Mouse (Mus musculus): ENCODE data around the gene Eml5. TPM values are rescaled to one million over a fixed set of nuclear protein-coding genes. Genes with fewer than 3 reads are reported as not detected.

Gene Eml5
- 28.2 and 42.5 TPM in 2 replicates for total RNA-seq (2014; rRNA removed)
- 3.0 and 8.2 TPM in 2 replicates for polyA plus RNA-seq (2015; fragmentation: Nextera tagmentation; extraction: Ambion mirVana)

DNA sequence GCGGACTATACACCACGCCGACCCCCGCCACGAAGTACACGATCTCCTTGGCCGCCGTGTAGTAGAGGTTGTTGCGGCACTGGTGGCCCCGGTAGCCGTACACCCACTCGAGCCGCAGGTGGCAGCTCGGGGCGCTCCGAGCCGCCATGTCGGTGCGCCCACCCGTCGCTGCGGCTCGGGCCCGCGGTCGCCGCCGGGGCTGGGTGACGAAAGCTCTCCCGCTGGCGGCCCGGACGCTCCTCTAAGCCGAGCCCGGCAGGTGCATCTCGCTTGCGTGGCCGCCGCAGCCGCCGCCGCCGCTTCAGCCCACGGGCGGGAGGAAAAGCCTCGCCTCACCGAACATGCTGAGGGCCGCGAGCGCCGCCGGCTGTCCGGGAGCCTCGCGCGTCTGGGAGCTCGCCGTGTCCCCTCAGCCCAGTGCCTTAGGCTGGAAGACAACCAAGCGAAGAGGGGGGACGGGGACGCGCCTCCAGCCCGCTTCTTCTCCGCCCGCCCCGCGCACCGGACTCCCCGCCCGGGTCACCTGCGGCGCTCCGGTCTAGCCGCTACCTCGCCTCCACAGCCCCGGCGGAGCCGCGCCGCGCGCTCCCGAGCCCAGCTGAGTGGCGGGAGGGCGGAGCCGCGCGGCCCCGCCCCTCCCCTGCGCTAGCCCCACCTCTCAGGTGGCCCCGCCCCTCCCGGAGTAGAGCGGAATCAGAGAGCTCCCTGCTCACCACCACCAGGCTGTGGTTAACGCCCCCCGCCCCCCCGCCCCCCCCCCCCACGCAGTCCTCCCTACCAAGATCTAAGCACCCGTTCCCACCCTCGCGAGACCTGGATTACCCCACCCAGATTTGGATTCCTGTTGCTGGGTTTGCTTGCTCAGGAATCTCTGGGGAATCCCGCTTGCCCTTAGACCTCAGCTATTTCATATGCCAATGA lies at the start of gene Eml5:
TSS of gene Eml5 (minus strand) at position 604 of the 921 bp plus-strand sequence.
- H3K9ac ChIP-seq = peak within 1 kb of the TSS; percentile 80
- no peaks in the 10 kb centered on the region for H3K9me3 ChIP-seq (ENCODE audit: low read length)
- DNase-seq (peak; percentile 91), ATAC-seq (peak; percentile 94)
- H3K4me1 ChIP-seq (ENCODE audit: insufficient read depth) = 0 out of 2 replicates have a peak, but pooled peaks cover 3% of the 10 kb centered on the region
- H3K4me3 ChIP-seq (ENCODE audit: low read depth, low read length) = peak within 1 kb of the TSS; percentile 88
- no peaks in the 10 kb centered on the region for H3K36me3 ChIP-seq (ENCODE audit: insufficient read depth)
- no peaks in the 10 kb centered on the region for H3K27me3 ChIP-seq (ENCODE audit: insufficient read depth, low read length)
- TF ChIP-seq CTCF (IDR thresholded peaks at IDR 0.05; ENCODE audit: low read depth) = peak; percentile 36
- WGBS = 2% methylated on average over 86 of the region's 101 CpGs
- peak within 1 kb of the TSS; percentile 65 for H3K4me2 ChIP-seq (ENCODE audit: low read depth)
- peak within 1 kb of the TSS; percentile 83 for H3K27ac ChIP-seq (ENCODE audit: low read depth, low read length)

DNA sequence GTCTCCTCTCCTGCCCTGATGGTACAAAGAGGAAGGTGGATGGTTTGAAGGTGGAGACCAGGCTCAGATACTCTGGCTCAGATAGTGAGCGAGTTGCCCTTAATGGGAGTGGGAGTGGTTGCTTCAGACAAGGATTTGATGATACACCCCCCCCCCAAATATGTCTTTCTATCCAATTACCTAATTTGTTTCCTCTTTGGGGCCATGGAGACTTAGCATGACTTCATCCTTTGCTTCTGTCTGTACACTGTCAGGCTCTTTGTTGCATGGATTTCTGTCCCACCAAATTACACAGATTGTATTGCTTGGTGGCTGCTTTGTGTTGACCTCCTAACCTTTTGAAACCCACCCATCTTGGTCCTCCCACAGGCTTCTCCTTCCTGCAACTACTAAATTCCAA lies 31.6 kb upstream of the Eml5 start:
- DNase-seq = no peak
- no peak for TF ChIP-seq CTCF (IDR thresholded peaks at IDR 0.05; ENCODE audit: low read depth)
- H3K36me3 ChIP-seq (ENCODE audit: insufficient read depth) = no peaks in the 10 kb centered on the region
- H3K4me1 ChIP-seq (ENCODE audit: insufficient read depth) = no peaks in the 10 kb centered on the region
- 100% methylated on average over 1 of the region's 1 CpGs for WGBS
- no peaks in the 10 kb centered on the region for H3K9me3 ChIP-seq (ENCODE audit: low read length)
- H3K27me3 ChIP-seq (ENCODE audit: insufficient read depth, low read length) = no peaks in the 10 kb centered on the region
- no peak overlapping the region for H3K4me2 ChIP-seq (ENCODE audit: low read depth)
- no peak overlapping the region for H3K27ac ChIP-seq (ENCODE audit: low read depth, low read length)
- no peak overlapping the region for H3K4me3 ChIP-seq (ENCODE audit: low read depth, low read length)
- ATAC-seq = no peak
- no peak overlapping the region for H3K9ac ChIP-seq

DNA sequence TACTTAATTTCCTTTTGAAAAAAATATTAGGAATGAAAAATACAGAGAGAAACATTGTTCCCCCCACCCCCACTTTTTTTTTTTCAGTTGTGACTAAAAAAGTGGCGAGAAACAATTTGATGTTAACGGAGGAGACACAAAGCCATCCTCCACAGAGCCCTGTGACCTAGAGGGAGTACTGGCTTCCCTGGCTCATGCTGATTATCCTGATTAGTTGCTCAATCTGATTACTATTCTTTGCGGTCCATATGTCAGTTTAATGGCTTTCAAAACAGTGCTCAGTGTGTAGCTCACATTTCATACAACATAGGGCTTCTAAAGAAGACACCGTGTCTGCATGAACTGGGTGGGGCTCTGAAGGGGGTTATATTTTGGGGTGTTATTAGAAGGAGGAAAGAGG lies 31.2 kb upstream of the Eml5 start:
- Histone ChIP-seq H3K9me3 (ENCODE audit: low read length) (no peaks in the 10 kb centered on the region), H3K4me1 (ENCODE audit: insufficient read depth) (no peaks in the 10 kb centered on the region), H3K36me3 (ENCODE audit: insufficient read depth) (no peaks in the 10 kb centered on the region), H3K4me2 (ENCODE audit: low read depth) (no peak overlapping the region), H3K4me3 (ENCODE audit: low read depth, low read length) (no peak overlapping the region), H3K27me3 (ENCODE audit: insufficient read depth, low read length) (no peaks in the 10 kb centered on the region), H3K9ac (no peak overlapping the region), H3K27ac (ENCODE audit: low read depth, low read length) (no peak overlapping the region)
- 79% methylated on average over 4 of the region's 4 CpGs for WGBS
- TF ChIP-seq CTCF (IDR thresholded peaks at IDR 0.05; ENCODE audit: low read depth) = no peak
- ATAC-seq = no peak
- DNase-seq = no peak

DNA sequence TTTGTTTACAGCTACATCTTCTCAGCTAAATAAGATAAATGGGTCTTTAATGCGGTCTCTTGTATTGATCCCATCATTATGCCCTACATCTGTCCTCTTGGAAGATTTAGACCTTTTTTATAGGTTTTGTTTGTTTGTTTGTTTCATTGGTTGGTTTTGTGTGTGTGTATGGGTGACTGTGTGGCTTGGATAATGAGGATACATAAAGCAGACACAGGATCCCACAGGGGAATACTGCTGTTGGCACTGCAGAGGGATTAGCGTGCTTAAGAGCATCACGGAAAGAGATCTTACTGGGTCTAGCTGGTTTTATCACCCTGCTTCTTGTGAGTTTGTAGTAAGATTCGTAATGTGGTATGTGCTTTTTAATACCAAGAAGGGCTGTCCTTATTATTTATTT lies 29.9 kb upstream of the Eml5 start:
- no peaks in the 10 kb centered on the region for H3K4me1 ChIP-seq (ENCODE audit: insufficient read depth)
- no peak for TF ChIP-seq CTCF (IDR thresholded peaks at IDR 0.05; ENCODE audit: low read depth)
- H3K27me3 ChIP-seq (ENCODE audit: insufficient read depth, low read length) = no peaks in the 10 kb centered on the region
- DNase-seq (no peak), ATAC-seq (no peak)
- 80% methylated on average over 4 of the region's 4 CpGs for WGBS
- no peaks in the 10 kb centered on the region for H3K9me3 ChIP-seq (ENCODE audit: low read length)
- no peak overlapping the region for H3K4me3 ChIP-seq (ENCODE audit: low read depth, low read length)
- H3K9ac ChIP-seq = no peak overlapping the region
- no peaks in the 10 kb centered on the region for H3K36me3 ChIP-seq (ENCODE audit: insufficient read depth)
- H3K27ac ChIP-seq (ENCODE audit: low read depth, low read length) = no peak overlapping the region
- H3K4me2 ChIP-seq (ENCODE audit: low read depth) = no peak overlapping the region

DNA sequence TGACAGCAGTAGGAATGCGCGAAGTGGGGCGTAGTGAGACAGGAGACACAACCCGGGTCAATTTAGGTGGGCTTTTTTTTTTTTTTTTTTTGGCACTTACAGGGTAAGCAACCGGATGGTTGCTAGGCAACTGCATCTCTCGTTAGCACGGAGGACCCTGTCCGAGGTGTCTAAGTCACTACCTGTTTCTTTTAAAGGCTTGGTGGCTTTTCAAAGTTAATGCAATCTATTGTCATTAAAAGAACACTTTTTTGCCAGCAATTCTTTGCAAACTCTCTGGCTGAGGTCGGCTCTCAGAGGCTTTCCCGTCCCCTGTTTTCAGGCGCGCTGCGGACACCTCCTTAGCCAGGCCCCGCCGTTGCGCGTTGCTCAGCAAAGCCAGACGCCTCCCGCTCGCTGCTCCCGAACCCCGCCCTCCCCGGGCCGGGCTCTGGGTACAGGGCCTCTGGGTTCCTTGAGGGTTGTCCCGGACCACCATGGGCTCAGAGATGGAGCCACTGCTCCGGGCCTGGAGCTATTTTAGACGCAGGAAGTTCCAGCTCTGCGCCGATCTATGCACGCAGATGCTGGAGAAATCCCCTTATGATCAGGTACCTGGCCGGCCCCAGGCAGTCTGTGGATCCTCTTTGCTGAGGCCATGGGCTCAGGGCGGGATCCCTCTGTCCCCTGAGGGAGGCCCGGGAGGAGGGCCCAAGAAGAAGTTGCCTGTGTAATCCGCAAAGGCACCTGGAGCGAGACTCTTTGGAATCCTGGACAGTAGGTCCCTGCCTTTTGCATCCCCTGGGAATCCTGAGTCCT lies 19.1 kb upstream of the Eml5 start, which contains the start of gene Ttc8:
TSS of gene Ttc8 (plus strand) at position 381 of the 798 bp plus-strand sequence.
- 1% methylated on average over 35 of the region's 35 CpGs for WGBS
- peak; percentile 97 for DNase-seq
- peak within 1 kb of the TSS; percentile 86 for H3K27ac ChIP-seq (ENCODE audit: low read depth, low read length)
- peak within 1 kb of the TSS; percentile 91 for H3K9ac ChIP-seq
- no peak for TF ChIP-seq CTCF (IDR thresholded peaks at IDR 0.05; ENCODE audit: low read depth)
- peak within 1 kb of the TSS; percentile 83 for H3K4me3 ChIP-seq (ENCODE audit: low read depth, low read length)
- H3K36me3 ChIP-seq (ENCODE audit: insufficient read depth) = no peaks in the 10 kb centered on the region
- H3K4me2 ChIP-seq (ENCODE audit: low read depth) = peak within 1 kb of the TSS; percentile 67
- peak; percentile 98 for ATAC-seq
- H3K4me1 ChIP-seq (ENCODE audit: insufficient read depth) = peaks cover 7% of the 10 kb centered on the region
- H3K9me3 ChIP-seq (ENCODE audit: low read length) = no peaks in the 10 kb centered on the region
- H3K27me3 ChIP-seq (ENCODE audit: insufficient read depth, low read length) = no peaks in the 10 kb centered on the region

DNA sequence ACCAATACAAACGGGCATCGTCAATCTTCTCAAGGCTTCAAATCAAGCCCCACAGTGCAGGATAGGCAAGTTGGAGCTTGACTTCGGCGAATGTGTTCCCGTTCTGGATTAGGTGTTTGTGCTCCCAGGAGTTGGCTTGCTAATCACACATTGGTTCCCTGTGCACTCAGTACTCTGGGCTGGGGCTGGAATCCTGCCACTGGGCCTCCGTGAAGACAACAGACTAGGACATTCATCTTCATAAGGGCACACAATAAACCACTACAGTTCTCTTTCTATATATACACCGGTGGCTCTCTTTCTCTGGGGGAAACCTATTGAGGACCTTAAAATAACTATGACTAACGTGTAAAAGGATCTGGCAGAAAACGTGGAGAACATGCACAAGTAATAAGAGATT lies 8.8 kb upstream of the Eml5 start:
- no peak overlapping the region for H3K4me3 ChIP-seq (ENCODE audit: low read depth, low read length)
- 69% methylated on average over 9 of the region's 9 CpGs for WGBS
- no peak overlapping the region for H3K9ac ChIP-seq
- no peaks in the 10 kb centered on the region for H3K9me3 ChIP-seq (ENCODE audit: low read length)
- DNase-seq (no peak), ATAC-seq (no peak)
- no peaks in the 10 kb centered on the region for H3K36me3 ChIP-seq (ENCODE audit: insufficient read depth)
- H3K27me3 ChIP-seq (ENCODE audit: insufficient read depth, low read length) = no peaks in the 10 kb centered on the region
- no peaks in the 10 kb centered on the region for H3K4me1 ChIP-seq (ENCODE audit: insufficient read depth)
- no peak overlapping the region for H3K4me2 ChIP-seq (ENCODE audit: low read depth)
- TF ChIP-seq CTCF (IDR thresholded peaks at IDR 0.05; ENCODE audit: low read depth) = no peak
- no peak overlapping the region for H3K27ac ChIP-seq (ENCODE audit: low read depth, low read length)

Data from forebrain, postnatal 0 days (tissue).